Mouse (Mus musculus) B cell, adult 2 months (primary cell): Measurements from ENCODE around the gene Il11.
"Not testable (repeated sequence)": the region's sequence is repeated elsewhere in the genome, so short reads cannot be mapped to it uniquely, and the experiment has no call there.

Experiments used
- DNase-seq, 2 experiments: peaks; one replicate each; pipeline ENCODE4 v3.0.0; 2022

Il11 gene

GRCm38 (mm10) chr7:4782759-4783158, at the start of gene Il11, which contains the start of gene Tmem190:
Il11 (minus strand) TSS chr7:4782859.
Tmem190 (plus strand) TSS chr7:4782937.
- no peak for DNase-seq

GRCm38 (mm10) chr7:4830476-4830875, 47.8 kb upstream of the Il11 start:
- DNase-seq = no peak

GRCm38 (mm10) chr7:4825365-4825764, 42.7 kb upstream of the Il11 start:
- no peak for DNase-seq

- DNase-seq = no peak
Observed at GRCm38 (mm10) chr7:4822162-4822907, 39.7 kb upstream of the Il11 start.

- DNase-seq = no peak
Observed at GRCm38 (mm10) chr7:4821690-4822089, 39.0 kb upstream of the Il11 start.

GRCm38 (mm10) chr7:4820925-4821324, 38.3 kb upstream of the Il11 start:
- DNase-seq = not testable (repeated sequence)

- DNase-seq = no peak
Observed at GRCm38 (mm10) chr7:4816559-4816958, 33.9 kb upstream of the Il11 start.

GRCm38 (mm10) chr7:4813105-4813791, 30.6 kb upstream of the Il11 start:
- peak in 1 of 2 experiments; percentile 6 for DNase-seq

GRCm38 (mm10) chr7:4812303-4813104, 29.8 kb upstream of the Il11 start, which contains the start of gene Ube2s:
Ube2s (minus strand) TSS chr7:4812590.
- peak; percentile 98 for DNase-seq

- DNase-seq = no peak
Observed at GRCm38 (mm10) chr7:4811842-4812302, 29.2 kb upstream of the Il11 start.

- not testable (repeated sequence) for DNase-seq
Observed at GRCm38 (mm10) chr7:4811131-4811530, 28.5 kb upstream of the Il11 start.

- peak; percentile 55 to 62 for DNase-seq
Observed at GRCm38 (mm10) chr7:4806716-4807115, 24.1 kb upstream of the Il11 start.

GRCm38 (mm10) chr7:4802247-4802646, 19.6 kb upstream of the Il11 start:
- no peak for DNase-seq

GRCm38 (mm10) chr7:4795767-4796433, 13.2 kb upstream of the Il11 start:
- DNase-seq = peak; percentile 49 to 51

GRCm38 (mm10) chr7:4794631-4795168, 12.0 kb upstream of the Il11 start:
- no peak for DNase-seq

- DNase-seq = no peak
Observed at GRCm38 (mm10) chr7:4793674-4794073, 11.0 kb upstream of the Il11 start.

GRCm38 (mm10) chr7:4793248-4793647, 10.6 kb upstream of the Il11 start:
- peak; percentile 23 to 27 for DNase-seq

GRCm38 (mm10) chr7:4792278-4793212, 9.9 kb upstream of the Il11 start, which contains the start of gene Rpl28:
Rpl28 (plus strand) TSS chr7:4792874.
- DNase-seq = peak; percentile 91 to 93

- peak; percentile 32 to 56 for DNase-seq
Observed at GRCm38 (mm10) chr7:4789436-4789935, 6.8 kb upstream of the Il11 start, which contains the start of gene Tmem238. Tmem238 (minus strand) TSS chr7:4789656.
